Mouse (Mus musculus) embryonic facial prominence, embryonic 14.5 days (tissue): ENCODE data around the gene Olfr140. TPM values are rescaled to one million over a fixed set of nuclear protein-coding genes. Genes with fewer than 3 reads are reported as not detected.

Experiments used
- ATAC-seq: fragments of 200-750 bp; cut with Nextera tagmentation; 2 replicates; pipeline ENCODE4 v1.8.0; 2017; ENCODE audit warnings: low read depth, moderate number of reproducible peaks, moderate TSS enrichment
- DNase-seq: peaks from one replicate; pipeline ENCODE4 v3.0.0-alpha.2; 2015; ENCODE audit warnings: low spot score
- H3K27ac ChIP-seq: fragments of 300-500 bp; sonication (generic); replicated peaks from 2 replicates; pipeline ENCODE4 v1.5.1; 2014; ENCODE audit warnings: low read depth, mild to moderate bottlenecking, low read length, moderate library complexity
- H3K27me3 ChIP-seq: fragments of 300-500 bp; sonication (generic); replicated peaks from 2 replicates; pipeline ENCODE4 v1.6.1; 2014; ENCODE audit warnings: low read length; ENCODE audit not compliant: control insufficient read depth, insufficient read depth
- H3K36me3 ChIP-seq: fragments of 300-500 bp; sonication (generic); 2 replicates; pipeline ENCODE4 v1.6.1; 2014; ENCODE audit warnings: low read length, mixed read lengths; ENCODE audit not compliant: control insufficient read depth, insufficient read depth
- H3K4me1 ChIP-seq: fragments of 300-500 bp; sonication (generic); 2 replicates; pipeline ENCODE4 v1.6.1; 2014; ENCODE audit warnings: antibody characterized with exemption, low read length; ENCODE audit not compliant: control insufficient read depth, insufficient read depth
- H3K4me2 ChIP-seq: fragments of 300-500 bp; sonication (generic); 2 replicates; pipeline ENCODE4 v1.6.1; 2014; ENCODE audit warnings: low read depth, mild to moderate bottlenecking, low read length, moderate library complexity, mixed read lengths
- H3K4me3 ChIP-seq: fragments of 300-500 bp; sonication (generic); 2 replicates; pipeline ENCODE4 v1.5.1; 2014; ENCODE audit warnings: low read depth, mild to moderate bottlenecking, low read length
- H3K9ac ChIP-seq: fragments of 300-500 bp; sonication (generic); 2 replicates; pipeline ENCODE4 v1.6.1; 2014; ENCODE audit warnings: low read depth, mild to moderate bottlenecking, low read length, moderate library complexity, mixed read lengths
- H3K9me3 ChIP-seq: fragments of 300-500 bp; sonication (generic); 2 replicates; pipeline ENCODE4 v1.6.1; 2016; ENCODE audit warnings: low read length; ENCODE audit not compliant: control insufficient read depth
- WGBS: fragments of 180-500 bp; shearing (Covaris S2); extraction: QIAGEN DNeasy Blood & Tissue Kit; methylation state at CpG from one replicate; pipeline ENCODE4 v1.1.7; 2014; 5-methylcytosine and 5-hydroxymethylcytosine counted together
- polyA plus RNA-seq: library from polyadenylated mRNA; unstranded; fragments of >200 nt; fragmentation: Nextera tagmentation; extraction: Ambion mirVana; gene quantifications from 2 replicates; pipeline ENCODE4 v1.2.1, GENCODE M21; 2014

Olfr140 gene
- 0.08 TPM in 1 of 2 replicates, not detected in the other for polyA plus RNA-seq

DNA sequence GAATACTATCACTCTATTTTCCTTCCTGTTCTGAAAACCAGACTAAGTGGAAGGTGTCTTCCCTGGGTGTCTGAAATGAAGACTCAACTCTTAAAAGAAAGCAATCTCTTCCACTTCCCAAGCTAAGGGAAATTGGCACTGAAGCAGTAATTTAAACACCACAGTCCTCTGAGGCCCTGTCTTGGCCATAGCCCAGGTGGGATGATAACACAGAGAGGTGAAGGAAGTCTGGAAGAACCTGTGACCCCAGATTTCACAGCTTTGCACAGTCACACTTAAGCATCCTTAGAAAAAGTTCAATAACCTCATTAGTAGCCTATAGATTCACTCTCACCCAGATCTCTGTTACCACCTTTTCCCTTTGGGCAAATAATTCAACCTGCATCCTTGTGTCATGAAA, at the start of gene Olfr140:
TSS of gene Olfr140 (minus strand) at position 101 of the 400 bp plus-strand sequence.
- Histone ChIP-seq H3K4me2 (no peak within 1 kb of the TSS), H3K9ac (no peak within 1 kb of the TSS), H3K27ac (no peak within 1 kb of the TSS), H3K27me3 (no peaks in the 10 kb centered on the region), H3K4me3 (no peak within 1 kb of the TSS), H3K4me1 (no peaks in the 10 kb centered on the region), H3K36me3 (no peaks in the 10 kb centered on the region), H3K9me3 (no peaks in the 10 kb centered on the region)
- ATAC-seq (no peak), DNase-seq (no peak)

DNA sequence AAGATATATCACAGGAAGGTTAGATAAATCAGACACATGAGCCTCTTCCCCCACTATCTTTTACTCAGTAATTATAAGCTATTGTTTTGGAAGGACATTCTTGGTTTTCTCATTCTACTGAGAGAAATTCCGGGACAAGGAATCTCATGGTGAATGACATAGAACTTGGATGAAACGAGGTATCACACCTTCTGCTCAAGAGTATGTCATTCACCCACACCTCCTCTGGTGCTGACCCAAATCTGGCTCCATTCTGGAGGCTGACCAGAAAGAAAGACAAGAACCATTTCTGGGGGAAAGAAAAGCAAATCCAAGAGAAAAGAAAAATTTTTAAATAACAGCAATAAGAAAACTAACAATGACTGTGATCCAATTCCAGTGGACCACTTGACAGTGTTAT, 6.7 kb upstream of the Olfr140 start:
- ATAC-seq = no peak
- 78% methylated on average over 2 of the region's 2 CpGs for WGBS

GRCm38 (mm10) chr2:90035037-90035436, 28.4 kb downstream of the Olfr140 start, which contains the start of gene Olfr1265:
Olfr1265 (plus strand) TSS chr2:90035337.
- Histone ChIP-seq H3K36me3 (no peaks in the 10 kb centered on the region), H3K4me1 (no peaks in the 10 kb centered on the region), H3K9ac (no peak within 1 kb of the TSS), H3K4me2 (no peak within 1 kb of the TSS), H3K27me3 (no peaks in the 10 kb centered on the region), H3K27ac (no peak within 1 kb of the TSS), H3K4me3 (no peak within 1 kb of the TSS), H3K9me3 (no peaks in the 10 kb centered on the region)
- ATAC-seq (no peak), DNase-seq (no peak)

More for the DNA sequence above, 6.7 kb upstream of the Olfr140 start:
- no peaks in the 10 kb centered on the region for H3K36me3 ChIP-seq
- no peaks in the 10 kb centered on the region for H3K27me3 ChIP-seq
- no peak overlapping the region for H3K27ac ChIP-seq
- no peak overlapping the region for H3K4me3 ChIP-seq
- H3K9ac ChIP-seq = no peak overlapping the region
- no peaks in the 10 kb centered on the region for H3K4me1 ChIP-seq
- H3K9me3 ChIP-seq = no peaks in the 10 kb centered on the region
- no peak for DNase-seq
- H3K4me2 ChIP-seq = no peak overlapping the region

DNA sequence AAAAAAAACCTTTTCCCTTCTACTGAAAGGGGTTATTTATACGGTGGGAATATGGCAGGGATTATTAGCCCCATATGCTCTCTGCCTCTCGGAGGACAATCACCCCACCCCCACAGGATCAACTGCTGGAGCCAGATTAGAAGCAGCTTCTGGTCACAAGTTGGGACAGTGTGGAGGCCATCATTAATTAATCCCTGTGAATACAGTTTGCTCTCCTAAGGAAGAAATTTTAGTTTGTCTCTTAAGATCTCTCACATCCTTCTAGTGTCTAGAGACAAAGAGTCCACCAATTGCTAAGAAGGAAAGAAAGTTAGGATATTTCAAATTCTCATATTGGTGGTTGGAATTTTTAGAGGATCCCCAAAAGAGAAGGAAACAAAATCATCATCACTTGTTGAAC, 37.9 kb downstream of the Olfr140 start, which contains the start of gene Olfr1264:
TSS of gene Olfr1264 (minus strand) at position 101 of the 400 bp plus-strand sequence.
- Histone ChIP-seq H3K36me3 (no peaks in the 10 kb centered on the region), H3K4me1 (no peaks in the 10 kb centered on the region), H3K9ac (no peak within 1 kb of the TSS), H3K4me2 (no peak within 1 kb of the TSS), H3K9me3 (no peaks in the 10 kb centered on the region), H3K27ac (no peak within 1 kb of the TSS), H3K27me3 (no peaks in the 10 kb centered on the region), H3K4me3 (no peak within 1 kb of the TSS)
- no peak for ATAC-seq
- WGBS = 29% methylated on average over 2 of the region's 2 CpGs
- DNase-seq = no peak

GRCm38 (mm10) chr2:90011831-90012230, 51.6 kb downstream of the Olfr140 start, which contains the start of gene Olfr1263:
Olfr1263 (plus strand) TSS chr2:90012131.
- H3K36me3 ChIP-seq = no peaks in the 10 kb centered on the region
- no peak for ATAC-seq
- H3K4me2 ChIP-seq = no peak within 1 kb of the TSS
- whole genome bisulfite sequencing = 82% methylated on average over 2 of the region's 2 CpGs
- H3K27ac ChIP-seq = no peak within 1 kb of the TSS
- no peaks in the 10 kb centered on the region for H3K27me3 ChIP-seq
- H3K9me3 ChIP-seq = no peaks in the 10 kb centered on the region
- no peak within 1 kb of the TSS for H3K4me3 ChIP-seq
- DNase-seq = no peak
- no peaks in the 10 kb centered on the region for H3K4me1 ChIP-seq
- no peak within 1 kb of the TSS for H3K9ac ChIP-seq

- Histone ChIP-seq H3K4me1 (no peaks in the 10 kb centered on the region), H3K9me3 (no peaks in the 10 kb centered on the region), H3K27ac (no peak within 1 kb of the TSS), H3K27me3 (no peaks in the 10 kb centered on the region), H3K4me2 (no peak within 1 kb of the TSS), H3K9ac (no peak within 1 kb of the TSS), H3K36me3 (no peaks in the 10 kb centered on the region), H3K4me3 (no peak within 1 kb of the TSS)
- ATAC-seq (no peak), DNase-seq (no peak)
Measured at GRCm38 (mm10) chr2:89999845-90000244, 63.5 kb downstream of the Olfr140 start, which contains the start of gene Olfr1262. Olfr1262 (plus strand) TSS chr2:90000145.

Other genes with a start within 250 kb of the Olfr140 start
- not detected in 2 replicates for gene Olfr1256, start 222.0 kb downstream of the Olfr140 start, polyA plus RNA-seq
- not detected in 2 replicates for gene Olfr48, start 215.4 kb downstream of the Olfr140 start, polyA plus RNA-seq
- gene Olfr1257, start 185.2 kb downstream of the Olfr140 start, polyA plus RNA-seq = not detected in 2 replicates
- 0.03 and 0.14 TPM in 2 replicates for gene Olfr1258, start 136.3 kb downstream of the Olfr140 start, polyA plus RNA-seq
- not detected in 2 replicates for gene Olfr1259, start 114.9 kb downstream of the Olfr140 start, polyA plus RNA-seq
- gene Olfr1260, start 89.3 kb downstream of the Olfr140 start, polyA plus RNA-seq = 0.10 and 0.33 TPM in 2 replicates
- not detected in 2 replicates for gene Olfr1261, start 72.4 kb downstream of the Olfr140 start, polyA plus RNA-seq
- gene Olfr1262, start 63.4 kb downstream of the Olfr140 start, polyA plus RNA-seq = not detected in 2 replicates
- not detected in 2 replicates for gene Olfr1263, start 51.5 kb downstream of the Olfr140 start, polyA plus RNA-seq
- gene Olfr1264, start 38.0 kb downstream of the Olfr140 start, polyA plus RNA-seq = 0.40 and 0.42 TPM in 2 replicates
- gene Olfr1265, start 28.3 kb downstream of the Olfr140 start, polyA plus RNA-seq = not detected in 2 replicates
- gene Olfr1269, start 57.8 kb upstream of the Olfr140 start, polyA plus RNA-seq = not detected in 2 replicates
- 0.20 and 0.45 TPM in 2 replicates for gene Olfr32, start 78.7 kb upstream of the Olfr140 start, polyA plus RNA-seq
- gene Olfr1270, start 89.5 kb upstream of the Olfr140 start, polyA plus RNA-seq = 0.07 TPM in 2 replicates
- gene Olfr1506, start 160.9 kb upstream of the Olfr140 start, polyA plus RNA-seq = not detected in 2 replicates
- gene Olfr142, start 194.0 kb upstream of the Olfr140 start, polyA plus RNA-seq = 0.11 and 0.22 TPM in 2 replicates
- gene Olfr1271, start 207.4 kb upstream of the Olfr140 start, polyA plus RNA-seq = 0.05 and 0.13 TPM in 2 replicates
- gene Olfr1272, start 229.2 kb upstream of the Olfr140 start, polyA plus RNA-seq = not detected in 2 replicates